Mouse (Mus musculus): ENCODE data around the gene Cmtr1.

Cmtr1 gene

GRCm38 (mm10) chr17:29660076-29660761 lies at the start of gene Cmtr1:
TSS of gene Cmtr1 (plus strand) at chr17:29660595.
- in situ Hi-C loops (cut with MboI), result no loop called here

- in situ Hi-C loops (cut with MboI), result loop anchor here (25.0 kb wide), 1 partner anchor 274 kb away; no protein-coding TSS in a partner anchor
Measured at GRCm38 (mm10) chr17:29613453-29613852, 46.9 kb upstream of the Cmtr1 start.

DNA sequence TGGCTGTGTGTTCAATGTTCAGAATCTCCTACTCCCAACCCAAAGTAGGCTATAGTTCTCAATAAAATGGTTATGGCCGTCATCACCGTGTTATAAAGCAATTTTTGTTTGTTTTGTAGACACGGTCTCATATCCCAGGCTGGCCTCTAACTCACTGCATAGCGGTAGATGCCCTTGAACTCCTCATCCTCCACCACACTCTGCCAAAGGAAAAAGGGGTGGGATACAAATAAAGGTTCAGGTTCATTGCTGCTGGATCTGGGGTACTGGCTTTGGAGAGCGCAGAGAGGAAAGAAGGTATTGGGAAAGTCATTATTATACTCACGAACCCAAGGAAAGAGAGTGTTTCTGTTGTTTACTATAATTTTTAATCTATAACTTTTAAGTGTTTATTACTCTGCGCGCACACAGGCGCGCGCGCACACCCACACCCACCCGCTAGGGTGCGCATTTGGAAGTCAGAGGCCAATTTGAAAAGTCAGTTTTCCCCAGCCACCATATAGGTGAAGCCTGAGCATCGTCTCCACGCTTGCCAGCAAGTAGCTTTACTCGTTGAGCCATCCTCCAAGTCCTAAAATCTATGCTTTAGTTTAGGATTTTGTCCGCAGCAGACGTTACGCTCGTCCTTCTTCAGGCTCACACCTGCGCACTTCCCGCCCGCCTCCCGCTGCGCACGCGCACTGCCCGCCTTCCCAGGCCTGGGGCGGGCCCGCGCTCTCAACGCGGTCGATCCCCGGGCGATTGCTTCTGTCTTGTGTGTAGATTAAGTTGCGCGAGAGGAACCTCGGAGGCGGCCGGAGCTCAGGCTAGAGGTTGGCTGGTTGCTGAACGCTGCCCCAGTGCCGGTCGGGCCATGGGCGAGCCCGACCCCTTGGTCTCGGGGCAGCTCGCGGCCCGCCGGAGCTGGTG lies 46.0 kb upstream of the Cmtr1 start, which contains the start of the genes Rnf8 and Gm28043:
Rnf8 (plus strand) TSS at position 676 of the 909 bp plus-strand sequence.
Gm28043 (plus strand) TSS at position 762 of the 909 bp plus-strand sequence.
- in situ Hi-C loops (cut with MboI), result loop anchor here (25.0 kb wide), 1 partner anchor 273 kb away; no protein-coding TSS in a partner anchor

GRCm38 (mm10) chr17:29615024-29615551 lies 45.3 kb upstream of the Cmtr1 start:
- in situ Hi-C loops (cut with MboI), result loop anchor here (25.0 kb wide), 1 partner anchor 272 kb away; no protein-coding TSS in a partner anchor

GRCm38 (mm10) chr17:29615616-29616015 lies 44.8 kb upstream of the Cmtr1 start:
- in situ Hi-C loops (cut with MboI), result loop anchor here (25.0 kb wide), 1 partner anchor 272 kb away; no protein-coding TSS in a partner anchor

DNA sequence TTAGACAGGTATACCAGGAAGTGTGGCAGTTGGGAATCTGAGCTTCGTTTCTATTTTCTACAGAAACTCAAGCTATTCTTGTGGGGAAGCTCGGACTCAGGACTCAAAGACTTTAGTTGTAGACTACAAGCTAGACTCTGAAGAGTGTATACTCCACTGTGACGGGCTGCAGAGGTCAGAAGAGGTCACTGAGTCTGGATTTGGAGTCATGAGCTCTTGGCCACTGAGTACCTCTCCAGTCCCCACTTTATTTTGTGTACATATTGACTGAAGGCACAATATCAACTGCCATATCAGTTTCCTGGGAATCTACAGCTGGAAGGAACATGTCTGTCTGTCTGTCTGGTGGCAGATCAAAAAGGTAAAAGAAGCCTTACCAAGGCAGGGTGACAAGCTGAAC lies 41.2 kb upstream of the Cmtr1 start:
- in situ Hi-C loops (cut with MboI), result loop anchor here (25.0 kb wide), 1 partner anchor 268 kb away; no protein-coding TSS in a partner anchor

- in situ Hi-C loops (cut with MboI), result loop anchor here (25.0 kb wide), 1 partner anchor 264 kb away; no protein-coding TSS in a partner anchor
Measured at GRCm38 (mm10) chr17:29623488-29623887, 36.9 kb upstream of the Cmtr1 start.

- in situ Hi-C loops (cut with MboI), result no loop called here
Measured at GRCm38 (mm10) chr17:29627285-29627684, 33.1 kb upstream of the Cmtr1 start.

- in situ Hi-C loops (cut with MboI), result no loop called here
Measured at GRCm38 (mm10) chr17:29628946-29629345, 31.4 kb upstream of the Cmtr1 start.

DNA sequence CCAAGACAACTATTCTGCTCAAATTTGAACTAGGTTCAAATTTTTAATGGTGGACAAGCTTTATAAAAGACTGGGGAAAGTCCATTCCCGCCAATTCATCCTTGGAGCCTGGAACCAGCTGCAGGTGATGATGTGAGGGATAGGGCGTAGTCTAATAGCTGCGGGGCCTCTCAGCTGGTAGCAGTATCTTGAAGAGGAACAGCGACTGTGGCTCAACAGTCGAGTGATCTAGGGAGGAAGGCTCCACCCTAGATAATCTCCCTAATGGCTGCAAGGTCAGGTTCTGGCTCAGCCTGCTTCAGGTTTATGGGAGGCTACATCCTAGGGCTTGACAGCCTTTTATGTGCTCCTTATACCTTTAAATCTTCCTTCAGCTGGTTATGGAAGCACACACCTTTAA lies 30.8 kb upstream of the Cmtr1 start:
- in situ Hi-C loops (cut with MboI), result no loop called here

- in situ Hi-C loops (cut with MboI), result no loop called here
Measured at GRCm38 (mm10) chr17:29632312-29632711, 28.1 kb upstream of the Cmtr1 start.

DNA sequence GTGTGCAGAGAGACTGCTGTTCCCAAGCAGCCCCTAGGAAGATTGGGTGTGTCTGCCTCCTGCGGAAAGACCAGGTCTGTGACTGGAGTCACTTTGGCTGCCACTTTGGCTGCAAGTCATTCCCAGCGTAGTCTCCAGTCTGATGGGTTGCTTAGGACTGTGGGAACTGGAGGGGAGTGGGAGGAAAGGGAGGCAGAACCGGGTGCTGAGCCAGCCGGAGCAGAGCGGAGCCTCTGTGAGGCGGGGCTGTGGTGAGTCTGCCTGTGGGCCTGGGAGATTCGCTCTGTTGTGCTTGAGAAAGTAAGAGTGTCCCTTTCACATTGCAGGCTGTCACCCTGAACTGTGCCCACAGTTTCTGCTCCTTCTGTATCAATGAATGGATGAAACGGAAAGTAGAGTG lies 24.9 kb upstream of the Cmtr1 start:
- in situ Hi-C loops (cut with MboI), result no loop called here

DNA sequence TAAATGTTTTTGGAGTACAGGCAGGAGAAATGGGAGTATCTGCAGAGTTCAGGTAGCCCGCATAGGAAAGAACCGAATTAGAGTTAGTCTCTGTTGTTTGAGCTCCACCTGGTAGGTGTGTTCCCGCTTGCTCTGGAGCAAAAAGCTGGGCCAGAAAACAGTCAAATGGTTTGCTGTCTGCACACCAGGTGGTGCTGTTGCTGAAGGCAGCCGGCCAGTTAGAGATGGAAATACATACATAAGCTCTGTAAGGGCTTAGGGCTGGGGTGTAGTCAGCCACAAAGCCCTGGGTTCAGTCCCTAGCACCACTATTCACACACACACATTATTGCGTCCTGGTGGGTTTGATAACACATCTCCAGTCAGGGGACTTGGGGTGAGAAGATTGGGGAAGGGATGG lies 24.3 kb upstream of the Cmtr1 start:
- in situ Hi-C loops (cut with MboI), result no loop called here

DNA sequence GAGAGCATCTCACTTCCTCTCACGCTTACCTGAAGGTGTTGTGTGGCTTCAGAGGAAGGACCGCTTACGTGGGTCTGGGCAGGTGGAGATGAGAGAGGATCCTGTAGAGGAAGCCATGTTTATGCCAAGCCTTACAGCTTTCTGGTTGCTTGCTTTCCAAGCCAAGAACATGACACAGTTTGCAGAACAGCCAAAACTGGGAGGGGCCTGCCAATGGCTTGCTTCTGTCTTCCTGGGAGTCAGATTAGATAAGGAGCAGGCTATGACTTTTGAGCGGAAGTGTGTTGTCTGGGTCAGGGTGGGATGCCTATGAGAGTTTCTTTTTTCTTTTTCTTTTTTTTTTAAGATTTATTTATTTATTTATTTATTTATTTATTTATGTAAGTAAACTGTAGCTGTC lies 23.0 kb upstream of the Cmtr1 start:
- in situ Hi-C loops (cut with MboI), result no loop called here

- in situ Hi-C loops (cut with MboI), result no loop called here
Measured at GRCm38 (mm10) chr17:29637895-29638294, 22.5 kb upstream of the Cmtr1 start.

DNA sequence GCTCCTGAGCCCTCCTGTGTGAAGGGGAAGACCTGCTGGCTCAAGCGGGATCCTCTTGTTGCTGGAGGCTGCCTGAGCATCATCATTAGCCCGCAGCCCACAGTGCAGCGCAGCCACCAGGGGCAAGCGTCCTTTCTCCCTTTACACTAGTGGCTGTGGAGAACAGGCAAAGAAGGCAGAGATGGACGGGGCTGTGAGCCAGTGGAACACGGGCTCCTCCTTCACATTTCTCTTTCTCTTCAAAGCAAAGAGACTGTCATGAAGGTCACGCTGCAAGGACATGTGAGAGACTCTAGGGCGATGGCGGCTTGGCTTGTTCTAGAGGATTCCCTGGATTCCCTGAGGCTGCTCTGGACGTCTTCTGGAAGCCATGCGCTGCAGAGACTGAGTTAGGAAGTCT lies 19.4 kb upstream of the Cmtr1 start:
- in situ Hi-C loops (cut with MboI), result no loop called here

- in situ Hi-C loops (cut with MboI), result no loop called here
Measured at GRCm38 (mm10) chr17:29642219-29642618, 18.2 kb upstream of the Cmtr1 start.

DNA sequence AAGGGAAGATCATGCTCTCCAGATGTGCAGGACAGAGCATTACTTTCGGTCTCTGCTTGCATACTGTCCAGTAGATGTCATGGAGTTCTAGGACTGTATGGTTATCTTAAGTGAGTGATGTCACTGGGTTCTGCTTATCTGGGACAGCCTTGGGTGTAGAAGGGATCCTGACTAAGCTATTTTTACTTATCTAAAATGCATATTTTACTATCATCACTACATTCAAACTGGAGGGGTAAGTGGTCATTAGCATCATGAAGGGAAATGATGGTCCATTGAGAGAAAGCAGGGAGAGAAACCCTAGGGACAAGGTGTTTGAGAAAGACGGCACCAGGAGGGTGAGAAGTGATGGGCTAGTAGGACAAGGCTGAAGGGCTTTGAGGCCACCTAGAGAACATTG lies 2.1 kb upstream of the Cmtr1 start:
- in situ Hi-C loops (cut with MboI), result no loop called here

GRCm38 (mm10) chr17:29660762-29661391 lies 482 bp downstream of the Cmtr1 start:
- in situ Hi-C loops (cut with MboI), result no loop called here

DNA sequence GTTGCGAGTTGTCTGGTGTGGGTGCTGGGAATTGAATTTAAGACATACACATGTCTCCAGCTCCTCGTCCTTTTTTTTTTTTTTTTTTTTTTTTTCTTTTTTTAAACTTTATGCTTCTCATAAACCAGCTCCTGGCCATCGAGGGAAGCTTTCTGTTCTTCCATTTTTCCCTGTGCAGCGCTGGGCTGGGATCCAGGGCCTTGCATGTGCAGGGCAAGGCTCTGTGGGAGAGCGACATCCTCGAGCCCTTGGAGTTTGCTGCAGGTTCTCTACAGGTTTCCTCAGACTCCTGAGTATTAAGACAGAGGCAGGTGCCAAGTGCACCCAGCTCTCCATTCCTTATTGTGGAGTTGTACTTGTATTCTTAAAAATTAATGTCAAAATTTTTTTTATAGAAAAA lies 1.8 kb downstream of the Cmtr1 start:
- in situ Hi-C loops (cut with MboI), result no loop called here

GRCm38 (mm10) chr17:29668051-29668986 lies 7.9 kb downstream of the Cmtr1 start:
- in situ Hi-C loops (cut with MboI), result no loop called here
